Mouse (Mus musculus) urinary bladder, postnatal 36 days (tissue): ENCODE data around the gene Taco1.
"Not testable (repeated sequence)": the region's sequence is repeated elsewhere in the genome, so short reads cannot be mapped to it uniquely, and the experiment has no call there.

Experiments used
- DNase-seq, 2 experiments: peaks; one replicate each; pipeline ENCODE4 v3.0.0; 2022; ENCODE audit warnings: low spot score in 2 of 2, mixed read lengths in 1 of 2

The Taco1 gene

GRCm38 (mm10) chr11:106061311-106061710 is 4.5 kb upstream of the Taco1 start:
- no peak for DNase-seq

- no peak for DNase-seq
Observed at GRCm38 (mm10) chr11:106063756-106064155, 2.1 kb upstream of the Taco1 start.

DNA sequence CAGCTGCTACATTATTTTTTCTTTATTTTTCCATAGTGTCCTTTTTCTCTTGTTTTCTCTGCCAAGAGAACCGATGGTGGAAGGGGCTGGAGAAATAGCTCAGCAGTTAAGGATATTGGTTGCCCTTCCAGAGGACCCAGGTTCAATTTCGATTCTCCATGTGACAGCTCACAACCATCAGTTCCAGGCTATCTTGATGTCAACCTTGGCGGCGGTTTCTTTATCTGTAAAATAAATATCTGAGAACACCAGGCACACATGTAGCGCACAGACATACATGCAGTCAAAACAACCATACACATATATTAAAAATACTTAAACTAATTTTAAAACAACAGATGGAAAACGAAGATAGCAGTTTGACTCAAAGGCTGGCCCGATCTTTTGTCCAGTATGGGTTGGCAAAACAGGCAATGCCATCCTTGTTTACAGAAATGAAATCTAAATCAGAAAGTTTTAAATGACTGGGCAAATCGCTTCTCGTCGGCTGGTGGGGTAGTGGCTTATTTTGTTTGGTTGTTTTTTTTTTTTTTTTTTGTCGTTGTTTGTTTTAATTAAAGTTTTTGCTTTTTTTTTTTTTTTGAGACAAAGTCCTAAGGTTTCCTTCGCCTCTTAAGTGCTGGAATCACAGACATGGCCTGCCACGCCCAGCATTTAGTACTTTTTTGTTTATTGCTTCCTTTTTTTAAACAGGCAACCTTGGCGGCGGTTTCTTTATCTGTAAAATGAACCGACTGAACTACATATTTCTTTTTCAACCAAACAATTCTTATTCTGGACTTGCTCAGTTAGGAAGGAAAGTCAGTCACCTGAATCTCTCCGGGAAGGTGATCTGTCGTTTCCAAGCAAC is 563 bp upstream of the Taco1 start:
- DNase-seq: no peak

DNA sequence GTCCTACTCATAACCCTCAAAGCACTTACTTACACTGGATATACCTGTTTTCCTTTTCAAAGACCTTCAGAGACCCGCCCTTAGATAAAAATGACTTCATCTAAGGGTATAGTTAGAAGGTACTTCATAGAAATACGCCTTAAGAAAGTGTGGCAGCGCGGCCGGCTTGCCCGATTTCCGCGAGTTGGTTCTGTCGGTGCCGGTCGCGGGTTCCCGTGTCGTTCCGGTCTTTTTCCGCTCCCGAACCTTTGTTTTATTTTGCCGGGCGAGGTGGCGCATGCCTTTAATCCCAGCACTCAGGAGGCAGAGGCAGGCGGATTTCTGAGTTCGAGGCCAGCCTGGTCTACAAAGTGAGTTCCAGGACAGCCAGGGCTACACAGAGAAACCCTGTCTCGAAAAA is 755 bp downstream of the Taco1 start:
- not testable (repeated sequence) for DNase-seq

DNA sequence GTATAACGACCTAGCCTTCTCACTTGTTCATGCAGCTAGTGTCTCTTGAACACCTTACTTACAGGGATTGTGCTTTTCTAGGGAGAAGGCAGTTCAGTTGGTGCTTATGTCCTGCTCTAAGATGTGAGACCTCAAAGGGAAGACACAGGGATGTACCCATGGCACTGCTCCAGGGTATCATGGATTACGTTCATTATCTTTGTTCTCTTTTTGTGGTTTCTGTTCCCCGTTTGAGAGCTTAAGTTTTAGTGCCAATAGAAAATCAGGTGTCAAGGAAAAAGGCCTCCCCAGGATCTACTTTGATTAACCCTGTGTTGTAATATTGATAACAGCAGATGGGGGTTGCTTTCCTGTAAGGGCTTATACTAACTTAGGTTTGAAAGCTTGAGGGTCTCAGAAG is 7.9 kb downstream of the Taco1 start:
- DNase-seq: no peak

- DNase-seq: peak; percentile 50 to 68
Observed at GRCm38 (mm10) chr11:106076321-106076720, 10.5 kb downstream of the Taco1 start.

DNA sequence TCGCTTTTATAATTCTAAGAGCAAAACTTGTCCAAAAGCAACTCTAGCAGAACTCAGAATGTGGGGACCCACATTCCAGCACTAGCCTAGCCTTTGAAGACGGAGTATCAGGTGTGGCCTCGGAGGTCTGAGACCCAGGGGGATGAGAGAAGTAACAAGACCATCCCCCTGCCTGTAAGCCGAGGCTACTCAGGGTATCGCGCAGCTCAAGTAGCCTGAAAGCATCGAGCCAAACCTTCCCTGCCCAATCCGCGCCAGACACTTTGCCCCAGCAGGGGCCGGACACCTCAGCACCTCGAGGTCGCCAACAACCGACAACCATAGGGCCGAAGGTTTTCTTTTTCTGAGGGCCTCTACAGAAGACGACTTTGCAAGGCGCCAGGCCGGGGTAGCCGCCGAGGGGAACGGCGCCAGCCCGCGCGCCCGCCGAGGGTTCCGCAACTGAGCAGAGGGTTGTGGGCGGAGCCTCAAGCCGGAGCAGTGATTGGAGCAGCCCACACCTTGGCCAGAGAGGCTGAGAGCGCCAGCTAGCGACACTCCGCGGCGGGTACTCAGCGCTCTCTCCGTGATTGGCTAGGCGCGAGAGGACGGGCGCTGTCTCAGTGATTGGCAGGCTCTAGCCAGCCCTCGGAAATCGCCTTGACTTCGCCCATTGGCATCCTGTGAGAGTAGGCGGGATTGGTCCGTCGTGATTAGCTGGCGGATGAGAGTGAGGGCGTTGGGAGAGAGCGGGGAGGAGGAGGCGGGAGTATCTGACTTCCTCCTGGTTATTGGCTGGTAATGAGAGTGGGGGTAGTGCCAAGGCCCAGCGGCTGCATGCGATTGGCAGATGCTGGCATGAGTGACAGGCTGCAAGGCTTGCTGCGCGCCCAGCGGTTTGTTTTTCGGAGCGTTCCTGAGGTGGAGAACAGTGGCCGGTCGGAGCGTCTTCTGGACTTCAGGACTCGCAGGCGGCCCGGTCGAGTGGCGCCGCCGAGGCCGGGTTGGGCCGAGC is 18.1 kb downstream of the Taco1 start, which contains the start of gene Map3k3:
Map3k3 (plus strand) TSS at position 906 of the 994 bp plus-strand sequence.
- DNase-seq: peak; percentile 97 to 99

GRCm38 (mm10) chr11:106084911-106085561 is 19.2 kb downstream of the Taco1 start:
- peak; percentile 75 to 79 for DNase-seq

DNA sequence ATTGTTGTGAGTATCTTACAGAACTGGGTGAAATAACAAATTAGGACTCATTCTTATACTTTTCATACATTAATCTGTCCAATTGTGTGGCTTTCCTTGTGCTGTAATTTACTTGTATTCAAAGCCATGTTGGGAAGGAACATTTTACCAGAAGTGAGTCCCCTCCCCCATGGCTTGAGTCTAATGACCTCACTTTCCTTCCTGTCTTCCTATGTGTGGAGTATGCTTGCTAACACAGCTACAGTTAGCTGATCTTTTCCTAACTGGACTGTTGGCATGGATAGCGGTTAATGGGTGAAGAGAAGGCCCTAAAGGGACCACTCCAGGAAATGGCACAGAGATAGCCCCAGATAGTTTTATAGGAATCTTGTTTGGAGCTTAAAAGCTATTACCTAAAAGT is 32.4 kb downstream of the Taco1 start:
- no peak for DNase-seq

DNA sequence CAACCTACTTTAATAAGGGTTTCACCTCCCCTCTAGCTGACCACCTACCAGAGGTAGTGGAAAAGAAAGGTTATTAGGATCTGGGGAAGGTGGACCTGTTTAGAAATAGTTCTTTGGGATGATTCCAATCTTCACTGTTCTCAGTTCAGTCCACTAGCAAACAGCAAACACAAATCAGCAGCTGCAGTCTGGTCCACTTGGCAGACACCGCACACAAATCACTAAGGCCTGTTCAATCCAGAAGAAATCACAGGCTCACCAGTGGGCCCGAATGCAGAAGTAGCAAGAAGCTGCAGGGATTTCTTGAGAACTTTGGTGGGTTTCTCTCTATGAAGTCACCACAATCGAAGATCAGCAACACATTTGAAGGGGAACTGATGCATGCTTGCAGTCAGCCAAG is 37.0 kb downstream of the Taco1 start:
- no peak for DNase-seq

- peak in 1 of 2 experiments; percentile 3 for DNase-seq
Observed at GRCm38 (mm10) chr11:106106047-106106587, 40.3 kb downstream of the Taco1 start.

DNA sequence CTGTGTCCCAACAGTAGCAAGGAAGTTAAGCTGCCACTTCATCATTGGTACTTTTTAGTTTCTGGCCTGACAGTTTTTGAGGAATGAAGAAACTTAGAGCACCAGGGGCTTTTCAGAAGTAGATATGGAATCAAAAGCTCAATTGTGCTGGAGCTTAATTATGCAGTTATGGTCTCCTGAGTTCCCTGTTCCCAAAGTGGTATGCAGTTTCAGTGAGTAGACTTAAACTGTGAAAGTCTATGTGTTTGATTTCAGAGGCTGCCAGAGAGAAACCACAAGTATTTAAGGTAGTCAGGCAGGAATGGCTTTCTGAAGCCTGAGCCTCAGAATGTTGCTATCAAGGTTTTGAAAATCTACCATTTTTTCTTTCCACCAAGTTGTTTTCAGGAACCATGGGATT is 45.8 kb downstream of the Taco1 start:
- DNase-seq: no peak

DNA sequence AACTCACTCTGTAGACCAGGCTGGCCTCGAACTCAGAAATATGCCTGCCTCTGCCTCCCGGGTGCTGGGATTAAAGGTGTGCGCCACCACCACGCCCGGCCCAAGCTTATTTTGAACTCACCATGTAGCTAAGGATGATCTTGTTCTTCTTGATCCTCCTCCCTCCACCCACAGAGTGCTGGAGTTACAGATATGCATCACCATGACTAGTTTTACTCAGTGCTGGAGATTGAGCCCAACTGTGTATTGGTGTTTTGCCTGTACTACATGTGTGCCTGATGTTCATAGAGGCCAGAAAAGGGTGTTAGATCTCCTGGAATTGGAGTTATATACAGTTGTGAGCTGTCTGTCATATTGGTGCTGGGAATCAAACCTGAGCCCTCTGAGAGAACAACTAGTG is 56.4 kb downstream of the Taco1 start:
- DNase-seq: no peak

DNA sequence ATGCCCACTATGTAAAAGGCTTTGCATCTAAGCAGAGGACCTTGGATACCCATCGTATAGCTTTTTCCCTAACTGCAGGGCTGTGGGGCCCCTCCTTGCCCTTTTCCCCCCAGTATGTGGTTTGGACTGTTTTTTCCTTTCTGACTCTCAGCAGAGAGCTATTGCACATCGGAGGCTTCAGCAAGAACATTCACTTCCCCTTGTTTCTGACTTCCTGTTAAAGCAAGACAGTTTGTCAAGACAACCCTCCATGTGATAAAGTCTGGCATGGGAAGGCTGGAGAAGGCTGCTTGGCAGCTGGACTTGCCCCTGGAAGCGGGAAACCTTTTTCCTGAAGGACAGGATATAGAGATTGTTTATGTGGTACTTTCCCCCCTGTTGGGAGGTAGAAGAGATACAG is 56.9 kb downstream of the Taco1 start:
- no peak for DNase-seq
